Mouse (Mus musculus) liver, embryonic 14.5 days (tissue): ENCODE data around the gene Eftud2. TPM values are rescaled to one million over a fixed set of nuclear protein-coding genes. Genes with fewer than 3 reads are reported as not detected.
A peak's percentile ranks its signal among the peaks of the same experiment; 100 is the strongest.

Experiments used
- ATAC-seq: fragments of 200-750 bp; cut with Nextera tagmentation; 2 replicates; pipeline ENCODE4 v1.8.0; 2017; ENCODE audit warnings: moderate number of reproducible peaks, mild to moderate bottlenecking, moderate library complexity; ENCODE audit not compliant: insufficient read depth
- DNase-seq, 3 experiments: peaks; one replicate each; pipeline ENCODE4 v3.0.0-alpha.2; 2012 to 2013; ENCODE audit warnings: low read depth in 3 of 3, low spot score in 3 of 3
- H3K27ac ChIP-seq: fragments of 300-500 bp; sonication (generic); 2 replicates; pipeline ENCODE4 v1.5.1; 2014; ENCODE audit warnings: moderate library complexity, mild to moderate bottlenecking, control low read depth, inconsistent platforms
- H3K27me3 ChIP-seq: fragments of 300-500 bp; sonication (generic); 2 replicates; pipeline ENCODE4 v1.6.1; 2014; ENCODE audit warnings: mild to moderate bottlenecking, low read length, moderate library complexity; ENCODE audit not compliant: control insufficient read depth, insufficient read depth
- H3K36me3 ChIP-seq: fragments of 300-500 bp; sonication (generic); replicated peaks from 2 replicates; pipeline ENCODE4 v1.6.1; 2014; ENCODE audit warnings: low read depth; ENCODE audit not compliant: control insufficient read depth, insufficient read depth
- H3K4me1 ChIP-seq, 2 experiments: fragments of 200-500 bp in 1 of 2; fragments of 300-500 bp in 1 of 2; sonication (generic) in 1 of 2; replicated peaks; 2 replicates each; pipeline ENCODE4 v1.6.1; 2012 to 2014; ENCODE audit warnings: antibody characterized with exemption in 1 of 2, inconsistent platforms in 1 of 2, low read length in 1 of 2; ENCODE audit not compliant: control insufficient read depth in 2 of 2, insufficient read depth in 2 of 2
- H3K4me2 ChIP-seq: fragments of 300-500 bp; sonication (generic); 2 replicates; pipeline ENCODE4 v1.6.1; 2014; ENCODE audit warnings: low read depth, mild to moderate bottlenecking, control low read depth, moderate library complexity
- H3K4me3 ChIP-seq, 2 experiments: fragments of 200-500 bp in 1 of 2; fragments of 300-500 bp in 1 of 2; sonication (generic) in 1 of 2; 2 replicates each; pipeline ENCODE4 v1.5.1; 2012 to 2014; ENCODE audit warnings: low read depth in 2 of 2, low read length in 2 of 2, mild to moderate bottlenecking in 2 of 2, control low read depth in 1 of 2, inconsistent platforms in 1 of 2, moderate library complexity in 1 of 2; ENCODE audit not compliant: insufficient read depth in 1 of 2
- H3K9ac ChIP-seq: fragments of 300-500 bp; sonication (generic); replicated peaks from 2 replicates; pipeline ENCODE4 v1.6.1; 2014; ENCODE audit warnings: mild to moderate bottlenecking, control low read depth, moderate library complexity
- H3K9me3 ChIP-seq: fragments of 300-500 bp; sonication (generic); 2 replicates; pipeline ENCODE4 v1.6.1; 2016; ENCODE audit warnings: low read length, mixed read lengths; ENCODE audit not compliant: control insufficient read depth
- CTCF ChIP-seq: IDR thresholded peaks from 2 replicates; pipeline ENCODE4 v1.5.1; 2016; ENCODE audit warnings: antibody characterized with exemption, low read depth, control low read depth
- EP300 ChIP-seq: IDR thresholded peaks from 2 replicates; pipeline ENCODE4 v1.6.1; 2016; ENCODE audit warnings: antibody characterized with exemption, low read depth
- whole genome bisulfite sequencing: fragments of 180-500 bp; shearing (Covaris S2); extraction: QIAGEN DNeasy Blood & Tissue Kit; methylation state at CpG from one replicate; pipeline ENCODE4 v1.1.7; 2014; ENCODE audit not compliant: insufficient replicate concordance; 5-methylcytosine and 5-hydroxymethylcytosine counted together
- polyA plus RNA-seq, 2 experiments: library from polyadenylated mRNA; depleted of rRNA in 1 of 2; stranded (reverse) in 1 of 2; unstranded in 1 of 2; fragments of >200 nt; fragmentation: Nextera tagmentation in 1 of 2; extraction: Ambion mirVana in 1 of 2; gene quantifications; 2 replicates each; pipeline versions ENCODE4 v1.2.1 to v1.2.3; 2012 to 2014

Gene Eftud2
- polyA plus RNA-seq, 2 experiments: 51.1 to 88.8 TPM

GRCm38 (mm10) chr11:102901199-102901598, 20.4 kb upstream of the Eftud2 start:
- no peak for DNase-seq
- Histone ChIP-seq H3K36me3 (peaks cover 16% of the 10 kb centered on the region), H3K9ac (no peak overlapping the region), H3K4me3 (no peak overlapping the region), H3K9me3 (no peaks in the 10 kb centered on the region), H3K4me2 (no peak overlapping the region), H3K27ac (no peak overlapping the region), H3K4me1 (peaks cover 2 to 7% of the 10 kb centered on the region in 2 experiments), H3K27me3 (no peaks in the 10 kb centered on the region)
- WGBS: 52% methylated on average over 4 of the region's 4 CpGs
- no peak for ATAC-seq
- TF ChIP-seq CTCF (no peak), EP300 (no peak)

DNA sequence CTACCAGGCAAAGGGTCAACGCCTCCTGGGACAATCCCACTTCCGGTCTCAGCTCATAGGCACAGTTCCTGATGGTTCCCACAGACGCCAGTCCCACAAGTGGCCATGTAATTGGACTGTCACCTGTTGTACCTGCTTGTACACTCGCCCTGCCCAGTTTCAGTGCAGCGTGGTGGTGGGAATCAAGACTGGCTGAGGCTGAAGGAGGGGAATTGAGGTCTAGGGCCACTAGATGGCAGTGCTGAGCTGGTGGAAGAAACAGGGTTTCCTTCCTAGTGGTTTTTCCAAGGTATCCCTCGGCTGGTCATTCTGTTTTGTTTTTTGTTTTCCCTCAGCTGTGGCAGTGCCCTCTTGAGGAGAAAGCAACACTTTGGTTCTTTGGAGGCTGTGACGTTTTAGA, 20.0 kb upstream of the Eftud2 start, which contains the start of gene Gfap:
Gfap (minus strand) TSS at position 150 of the 400 bp plus-strand sequence.
- Histone ChIP-seq H3K4me3 (no peak within 1 kb of the TSS), H3K27me3 (no peaks in the 10 kb centered on the region), H3K9ac (no peak within 1 kb of the TSS), H3K36me3 (peaks cover 11% of the 10 kb centered on the region), H3K4me2 (no peak within 1 kb of the TSS), H3K9me3 (no peaks in the 10 kb centered on the region), H3K4me1 (peaks cover 5 to 11% of the 10 kb centered on the region in 2 experiments), H3K27ac (no peak within 1 kb of the TSS)
- TF ChIP-seq CTCF (peak; percentile 98), EP300 (no peak)
- DNase-seq: peak; percentile 45 to 63 (median 49)
- WGBS: 7% methylated on average over 7 of the region's 7 CpGs
- ATAC-seq: no peak

DNA sequence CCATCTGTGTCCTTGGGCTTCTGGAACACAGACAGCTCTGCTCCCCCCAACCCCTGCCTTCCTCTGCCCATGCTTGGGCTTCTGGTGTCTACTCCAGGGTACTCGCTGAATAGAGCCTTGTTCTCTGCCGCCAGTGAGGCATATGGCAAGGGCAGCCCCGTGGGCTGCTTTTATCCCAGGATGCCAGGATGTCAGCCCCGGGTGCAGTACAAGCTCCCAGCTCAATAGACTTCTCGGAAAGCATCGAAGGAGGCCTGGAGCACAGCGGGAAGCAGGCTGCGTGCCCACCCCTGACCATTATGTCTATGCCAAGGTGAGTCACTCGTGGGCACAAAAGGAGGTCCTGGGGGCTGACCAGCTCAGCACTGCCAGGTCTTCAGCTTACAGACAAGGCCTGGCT, 17.6 kb upstream of the Eftud2 start:
- 75% methylated on average over 9 of the region's 9 CpGs for WGBS
- ATAC-seq: no peak
- DNase-seq: no peak
- no peak overlapping the region for H3K27ac ChIP-seq
- H3K27me3 ChIP-seq: no peaks in the 10 kb centered on the region; the same call in 1 of the 2 replicates
- TF ChIP-seq CTCF (no peak), EP300 (no peak)
- no peak overlapping the region for H3K4me3 ChIP-seq
- no peaks in the 10 kb centered on the region for H3K36me3 ChIP-seq
- H3K9me3 ChIP-seq: no peaks in the 10 kb centered on the region
- no peak overlapping the region for H3K9ac ChIP-seq
- H3K4me2 ChIP-seq: no peak overlapping the region
- H3K4me1 ChIP-seq: peaks cover 21 to 29% of the 10 kb centered on the region in 2 experiments

DNA sequence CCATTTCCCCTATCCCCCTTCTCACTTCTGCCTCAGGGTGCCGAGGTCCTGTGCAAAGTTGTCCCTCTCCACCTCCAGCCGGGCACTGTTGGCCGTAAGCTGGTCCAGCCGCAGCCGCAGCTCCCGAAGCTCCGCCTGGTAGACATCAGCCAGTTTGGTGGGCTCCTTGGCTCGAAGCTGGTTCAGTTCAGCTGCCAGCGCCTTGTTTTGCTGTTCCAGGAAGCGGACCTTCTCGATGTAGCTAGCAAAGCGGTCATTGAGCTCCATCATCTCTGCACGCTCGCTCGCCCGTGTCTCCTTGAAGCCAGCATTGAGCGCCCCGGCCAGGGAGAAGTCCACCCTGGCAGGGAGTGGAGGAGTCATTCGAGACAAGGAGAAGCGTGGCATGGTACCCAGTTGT, 15.9 kb upstream of the Eftud2 start:
- H3K9ac ChIP-seq: no peak overlapping the region

DNA sequence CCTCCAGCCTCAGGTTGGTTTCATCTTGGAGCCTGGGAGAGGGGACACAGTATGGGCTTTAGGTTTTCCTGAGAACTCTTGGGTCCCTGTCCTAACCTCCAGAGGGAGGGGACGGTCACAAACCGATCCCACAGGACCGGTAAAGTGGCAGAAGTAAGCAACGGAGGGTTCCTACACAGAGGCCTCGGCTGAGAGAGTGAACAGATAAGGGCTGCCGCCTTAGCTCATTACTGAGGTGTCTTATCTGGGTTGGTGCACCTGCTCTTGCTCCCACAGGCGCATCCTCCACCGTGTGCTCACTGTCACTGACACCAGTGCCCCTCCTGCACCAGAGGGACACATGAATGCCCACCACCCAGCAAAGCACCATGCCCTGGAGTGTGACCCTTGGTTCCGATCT, 15.0 kb upstream of the Eftud2 start:
- H3K4me2 ChIP-seq: peak overlapping the region; percentile 98
- H3K4me1 ChIP-seq: peaks cover 35 to 44% of the 10 kb centered on the region in 2 experiments
- H3K27me3 ChIP-seq: no peaks in the 10 kb centered on the region; the same call in 1 of the 2 replicates
- peak overlapping the region; percentile 76 to 78 for H3K4me3 ChIP-seq
- DNase-seq: peak; percentile 79 to 83 (median 81)
- no peaks in the 10 kb centered on the region for H3K9me3 ChIP-seq
- H3K27ac ChIP-seq: peak overlapping the region; percentile 96
- peak; percentile 97 for ATAC-seq
- peak overlapping the region; percentile 95 for H3K9ac ChIP-seq
- TF ChIP-seq CTCF (peak; percentile 11; the same call in 1 of the 2 replicates), EP300 (peak; percentile 85)
- H3K36me3 ChIP-seq: no peaks in the 10 kb centered on the region
- 9% methylated on average over 9 of the region's 9 CpGs for WGBS

More for the DNA sequence above, 15.9 kb upstream of the Eftud2 start:
- H3K27ac ChIP-seq: no peak overlapping the region
- no peak overlapping the region for H3K4me3 ChIP-seq
- H3K27me3 ChIP-seq: no peaks in the 10 kb centered on the region; the same call in 1 of the 2 replicates
- TF ChIP-seq EP300 (no peak), CTCF (no peak)
- peaks cover 31 to 40% of the 10 kb centered on the region in 2 experiments for H3K4me1 ChIP-seq
- no peak for DNase-seq
- WGBS: 79% methylated on average over 20 of the region's 20 CpGs
- H3K4me2 ChIP-seq: no peak overlapping the region
- no peaks in the 10 kb centered on the region for H3K36me3 ChIP-seq
- no peak for ATAC-seq
- no peaks in the 10 kb centered on the region for H3K9me3 ChIP-seq
